Mouse (Mus musculus) embryonic facial prominence, embryonic 14.5 days (tissue): ENCODE measurements around the gene Fam192a. TPM values are rescaled to one million over a fixed set of nuclear protein-coding genes. Genes with fewer than 3 reads are reported as not detected.

Experiments used
- ATAC-seq: fragments of 200-750 bp; cut with Nextera tagmentation; 2 replicates; pipeline ENCODE4 v1.8.0; 2017; ENCODE audit warnings: low read depth, moderate number of reproducible peaks, moderate TSS enrichment
- DNase-seq: peaks from one replicate; pipeline ENCODE4 v3.0.0-alpha.2; 2015; ENCODE audit warnings: low spot score
- H3K27ac ChIP-seq: fragments of 300-500 bp; sonication (generic); replicated peaks from 2 replicates; pipeline ENCODE4 v1.5.1; 2014; ENCODE audit warnings: low read depth, mild to moderate bottlenecking, low read length, moderate library complexity
- H3K27me3 ChIP-seq: fragments of 300-500 bp; sonication (generic); replicated peaks from 2 replicates; pipeline ENCODE4 v1.6.1; 2014; ENCODE audit warnings: low read length; ENCODE audit not compliant: control insufficient read depth, insufficient read depth
- H3K36me3 ChIP-seq: fragments of 300-500 bp; sonication (generic); 2 replicates; pipeline ENCODE4 v1.6.1; 2014; ENCODE audit warnings: low read length, mixed read lengths; ENCODE audit not compliant: control insufficient read depth, insufficient read depth
- H3K4me1 ChIP-seq: fragments of 300-500 bp; sonication (generic); 2 replicates; pipeline ENCODE4 v1.6.1; 2014; ENCODE audit warnings: antibody characterized with exemption, low read length; ENCODE audit not compliant: control insufficient read depth, insufficient read depth
- H3K4me2 ChIP-seq: fragments of 300-500 bp; sonication (generic); 2 replicates; pipeline ENCODE4 v1.6.1; 2014; ENCODE audit warnings: low read depth, mild to moderate bottlenecking, low read length, moderate library complexity, mixed read lengths
- H3K4me3 ChIP-seq: fragments of 300-500 bp; sonication (generic); 2 replicates; pipeline ENCODE4 v1.5.1; 2014; ENCODE audit warnings: low read depth, mild to moderate bottlenecking, low read length
- H3K9ac ChIP-seq: fragments of 300-500 bp; sonication (generic); 2 replicates; pipeline ENCODE4 v1.6.1; 2014; ENCODE audit warnings: low read depth, mild to moderate bottlenecking, low read length, moderate library complexity, mixed read lengths
- H3K9me3 ChIP-seq: fragments of 300-500 bp; sonication (generic); 2 replicates; pipeline ENCODE4 v1.6.1; 2016; ENCODE audit warnings: low read length; ENCODE audit not compliant: control insufficient read depth
- WGBS: fragments of 180-500 bp; shearing (Covaris S2); extraction: QIAGEN DNeasy Blood & Tissue Kit; methylation state at CpG from one replicate; pipeline ENCODE4 v1.1.7; 2014; 5-methylcytosine and 5-hydroxymethylcytosine counted together
- polyA plus RNA-seq: library from polyadenylated mRNA; unstranded; fragments of >200 nt; fragmentation: Nextera tagmentation; extraction: Ambion mirVana; gene quantifications from 2 replicates; pipeline ENCODE4 v1.2.1, GENCODE M21; 2014

The Fam192a gene
- polyA plus RNA-seq, 1 experiment from 2014 or later = 48.7 TPM

DNA sequence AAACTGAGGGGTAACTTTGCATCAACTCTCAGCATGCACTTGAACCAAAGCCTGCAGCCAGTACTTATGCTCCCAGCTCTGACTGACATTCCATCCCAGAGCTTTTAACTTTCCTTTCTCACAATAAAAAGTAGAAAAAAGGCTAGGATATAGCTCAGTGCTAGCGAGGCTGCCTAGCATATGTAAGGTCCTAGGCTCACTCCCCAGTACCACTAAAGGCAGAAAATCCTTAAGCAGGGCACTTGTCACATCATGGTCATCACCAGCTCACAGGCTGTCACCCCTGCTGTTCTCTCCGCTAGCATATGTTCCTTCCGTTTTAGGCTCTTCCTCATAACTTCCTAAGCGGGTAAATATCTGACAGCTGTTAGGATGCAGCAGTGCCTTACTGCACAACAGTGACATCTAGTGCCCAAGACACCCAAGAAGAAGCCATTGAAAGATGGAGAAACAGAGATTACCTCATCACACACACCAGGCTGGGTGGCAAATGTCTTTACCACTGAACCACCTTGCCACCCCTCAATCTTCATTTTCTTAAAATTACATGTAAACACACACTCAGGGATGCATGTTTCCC is 17.5 kb downstream of the Fam192a start:
- H3K4me1 ChIP-seq = no peaks in the 10 kb centered on the region
- H3K4me2 ChIP-seq = no peak overlapping the region
- 43% methylated on average over 4 of the region's 4 CpGs for WGBS
- peak; percentile 47; the same call in 1 of the 2 replicates for ATAC-seq
- no peaks in the 10 kb centered on the region for H3K27me3 ChIP-seq
- peaks cover 92% of the 10 kb centered on the region for H3K36me3 ChIP-seq
- no peak overlapping the region for H3K9ac ChIP-seq
- no peak overlapping the region for H3K4me3 ChIP-seq
- peak; percentile 79 for DNase-seq
- H3K9me3 ChIP-seq = no peaks in the 10 kb centered on the region
- H3K27ac ChIP-seq = no peak overlapping the region

- Histone ChIP-seq H3K27ac (no peak overlapping the region), H3K4me1 (no peaks in the 10 kb centered on the region), H3K4me2 (no peak overlapping the region), H3K9ac (no peak overlapping the region), H3K9me3 (no peaks in the 10 kb centered on the region), H3K36me3 (peaks cover 92% of the 10 kb centered on the region), H3K4me3 (no peak overlapping the region), H3K27me3 (no peaks in the 10 kb centered on the region)
- ATAC-seq = no peak
- 88% methylated on average over 6 of the region's 6 CpGs for WGBS
- no peak for DNase-seq
These were observed 19.2 kb downstream of the Fam192a start for GRCm38 (mm10) chr8:94582569-94582968.

DNA sequence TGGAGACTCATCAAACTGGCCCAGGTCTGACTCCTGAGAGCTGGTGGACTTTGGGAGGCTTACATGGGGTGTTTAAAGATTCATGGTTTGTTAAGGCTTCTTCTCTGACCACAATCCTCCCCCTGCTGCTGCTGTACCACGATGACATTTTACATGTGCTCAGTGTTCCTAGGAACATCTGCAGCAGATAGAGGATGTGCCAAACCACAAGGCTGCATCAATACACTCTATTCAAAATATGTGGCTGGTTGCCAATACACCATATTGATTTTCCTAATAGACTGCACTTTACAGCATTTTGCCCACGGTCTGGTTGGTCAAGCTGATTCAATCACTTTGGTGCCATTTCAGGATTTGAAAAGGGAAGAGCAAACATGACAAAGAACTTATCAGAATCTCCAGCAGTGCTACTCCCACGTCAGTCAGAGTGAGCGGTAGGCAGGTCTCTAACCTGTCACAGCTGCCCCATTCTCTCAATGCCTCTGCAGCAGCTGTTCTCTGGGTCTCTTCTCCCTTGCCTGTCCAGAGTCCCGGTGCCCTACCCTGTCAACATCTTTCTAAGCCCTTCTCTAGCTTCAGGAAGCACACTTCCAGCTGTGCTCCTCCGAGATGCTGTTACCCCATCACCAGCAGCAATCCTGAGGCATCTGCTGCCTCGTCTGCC is 19.8 kb downstream of the Fam192a start:
- H3K4me3 ChIP-seq = no peak overlapping the region
- WGBS = 75% methylated on average over 7 of the region's 7 CpGs
- peaks cover 92% of the 10 kb centered on the region for H3K36me3 ChIP-seq
- no peak overlapping the region for H3K9ac ChIP-seq
- no peaks in the 10 kb centered on the region for H3K9me3 ChIP-seq
- H3K4me1 ChIP-seq = no peaks in the 10 kb centered on the region
- ATAC-seq (no peak), DNase-seq (peak; percentile 26)
- H3K4me2 ChIP-seq = no peak overlapping the region
- no peak overlapping the region for H3K27ac ChIP-seq
- H3K27me3 ChIP-seq = no peaks in the 10 kb centered on the region

GRCm38 (mm10) chr8:94575148-94575547 is 26.6 kb downstream of the Fam192a start:
- Histone ChIP-seq H3K27ac (no peak overlapping the region), H3K9ac (no peak overlapping the region), H3K4me2 (no peak overlapping the region), H3K36me3 (peaks cover 77% of the 10 kb centered on the region), H3K4me1 (no peaks in the 10 kb centered on the region), H3K9me3 (no peaks in the 10 kb centered on the region), H3K27me3 (no peaks in the 10 kb centered on the region), H3K4me3 (no peak overlapping the region)
- ATAC-seq (no peak), DNase-seq (no peak)
- 93% methylated on average over 4 of the region's 4 CpGs for WGBS

GRCm38 (mm10) chr8:94574159-94574907 is 27.5 kb downstream of the Fam192a start:
- ATAC-seq = no peak; the same call in 1 of the 2 replicates
- H3K9ac ChIP-seq = no peak overlapping the region
- no peak overlapping the region for H3K4me3 ChIP-seq
- WGBS = 86% methylated on average over 16 of the region's 16 CpGs
- no peak overlapping the region for H3K4me2 ChIP-seq
- peaks cover 72% of the 10 kb centered on the region for H3K36me3 ChIP-seq
- no peaks in the 10 kb centered on the region for H3K27me3 ChIP-seq
- no peak for DNase-seq
- no peaks in the 10 kb centered on the region for H3K4me1 ChIP-seq
- no peaks in the 10 kb centered on the region for H3K9me3 ChIP-seq
- H3K27ac ChIP-seq = no peak overlapping the region

GRCm38 (mm10) chr8:94571896-94572295 is 29.9 kb downstream of the Fam192a start:
- no peak overlapping the region for H3K4me2 ChIP-seq
- no peak overlapping the region for H3K4me3 ChIP-seq
- no peaks in the 10 kb centered on the region for H3K27me3 ChIP-seq
- peaks cover 48% of the 10 kb centered on the region for H3K36me3 ChIP-seq
- no peak overlapping the region for H3K9ac ChIP-seq
- no peak for DNase-seq
- H3K27ac ChIP-seq = no peak overlapping the region
- no peaks in the 10 kb centered on the region for H3K9me3 ChIP-seq
- ATAC-seq = no peak
- WGBS = 78% methylated on average over 2 of the region's 2 CpGs
- 0 out of 2 replicates have a peak, but pooled peaks cover 5% of the 10 kb centered on the region for H3K4me1 ChIP-seq

DNA sequence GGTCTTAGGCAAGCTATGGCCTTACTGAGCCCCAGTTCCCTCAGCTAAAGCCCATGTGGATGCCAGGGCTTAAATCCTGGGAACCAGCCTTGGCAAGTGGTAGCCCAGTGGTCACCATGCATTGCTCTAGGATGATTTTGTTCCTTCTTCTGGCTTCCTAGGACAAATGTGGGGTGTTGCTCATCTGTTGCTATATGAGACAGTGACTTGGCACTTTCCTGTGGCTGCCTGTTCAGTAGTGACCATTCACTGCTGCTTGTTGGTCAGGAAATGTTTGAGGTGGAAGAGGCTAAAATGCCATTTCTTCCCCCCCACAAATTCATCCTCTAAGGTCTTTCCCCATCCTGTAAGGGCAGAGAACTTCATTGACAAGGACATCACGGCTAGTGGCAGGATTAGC is 32.4 kb downstream of the Fam192a start:
- Histone ChIP-seq H3K4me2 (no peak overlapping the region), H3K27me3 (no peaks in the 10 kb centered on the region), H3K36me3 (peaks cover 24% of the 10 kb centered on the region), H3K9ac (no peak overlapping the region), H3K4me3 (no peak overlapping the region), H3K9me3 (no peaks in the 10 kb centered on the region), H3K4me1 (0 out of 2 replicates have a peak, but pooled peaks cover 5% of the 10 kb centered on the region), H3K27ac (no peak overlapping the region)
- WGBS = 64% methylated on average over 1 of the region's 1 CpGs
- DNase-seq (no peak), ATAC-seq (no peak)

- no peaks in the 10 kb centered on the region for H3K9me3 ChIP-seq
- DNase-seq = no peak
- H3K27me3 ChIP-seq = no peaks in the 10 kb centered on the region
- H3K36me3 ChIP-seq = peaks cover 12% of the 10 kb centered on the region; the same call in 1 of the 2 replicates
- H3K27ac ChIP-seq = no peak overlapping the region
- H3K9ac ChIP-seq = no peak overlapping the region
- no peak overlapping the region for H3K4me3 ChIP-seq
- 0 out of 2 replicates have a peak, but pooled peaks cover 5% of the 10 kb centered on the region for H3K4me1 ChIP-seq
- no peak overlapping the region for H3K4me2 ChIP-seq
- ATAC-seq = peak; percentile 55; the same call in 1 of the 2 replicates
- WGBS = 80% methylated on average over 8 of the region's 8 CpGs
These were observed 33.7 kb downstream of the Fam192a start for GRCm38 (mm10) chr8:94568098-94568497.
